Mouse (Mus musculus): ENCODE data around the gene 1700012B07Rik.

DNA sequence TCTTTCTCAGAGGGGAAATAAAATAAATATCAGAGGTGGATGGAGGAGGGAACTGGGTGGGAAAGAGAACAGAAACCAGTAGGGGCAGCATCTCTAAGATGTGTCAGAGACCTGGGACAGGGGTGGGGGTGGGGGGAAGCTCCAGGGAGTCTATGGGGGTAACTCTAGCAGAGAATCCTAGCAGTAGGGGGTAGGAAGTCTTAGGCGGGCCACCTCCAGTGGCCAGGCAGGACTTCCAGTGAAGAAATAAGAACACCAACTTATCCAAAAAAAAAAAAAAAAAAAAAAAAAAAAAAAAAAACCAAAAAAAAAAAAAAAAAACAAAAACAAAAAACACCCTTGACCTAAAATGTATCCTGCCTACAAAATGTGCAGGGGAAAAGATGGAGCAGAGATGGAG is 26.3 kb downstream of the 1700012B07Rik start:
- no peak for TF ChIP-seq CTCF (IDR thresholded peaks at IDR 0.05; ENCODE audit: low read depth)
- no peak for TF ChIP-seq EP300 (IDR thresholded peaks at IDR 0.05; ENCODE audit: low read depth)

Measured in liver, postnatal 0 days (tissue).